Comparison of ENCODE assay signal across 8 mouse cellular contexts in the genomic region with DNA sequence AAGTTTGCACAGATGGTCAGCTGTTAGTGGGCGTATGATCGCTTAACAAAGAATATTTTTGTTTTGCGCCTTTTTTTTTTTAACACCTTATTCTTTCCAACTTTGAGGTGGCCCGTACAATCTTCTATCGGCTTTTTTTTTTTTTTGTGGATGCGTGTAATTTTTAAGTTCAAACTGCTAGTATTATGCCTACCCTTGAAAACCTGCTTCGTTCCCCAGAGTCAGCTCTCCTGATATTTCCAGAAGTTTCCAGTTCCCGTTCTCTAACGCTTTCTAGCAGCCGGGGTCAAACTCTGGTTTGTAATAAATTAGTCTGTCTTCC. TPM values are rescaled to one million over a fixed set of nuclear protein-coding genes. Genes with fewer than 3 reads are reported as not detected.
A peak's percentile ranks its signal among the peaks of the same experiment; 100 is the strongest.
DNase-seq lines count a peak whose midpoint lies in the region; ATAC-seq and TF ChIP-seq lines count a peak whose summit lies in the region.

No protein-coding gene starts in this region.

- H3K36me3 ChIP-seq in embryonic facial prominence, embryonic 10.5 days (replicated peaks) = peaks cover 10% of the 10 kb centered on the region
- no peaks in the 10 kb centered on the region for H3K36me3 ChIP-seq in hindbrain, embryonic 16.5 days (ENCODE audit: control insufficient read depth, insufficient read depth, low read length)
- H3K36me3 ChIP-seq in midbrain, embryonic 16.5 days (ENCODE audit: control insufficient read depth, insufficient read depth, low read length) = no peaks in the 10 kb centered on the region

- peak overlapping the region; percentile 76; the same call in 1 of the 2 replicates for H3K9ac ChIP-seq in hindbrain, embryonic 16.5 days (ENCODE audit: low read depth, low read length)
- H3K9ac ChIP-seq in midbrain, embryonic 16.5 days (ENCODE audit: low read depth, low read length) = peak overlapping the region; percentile 86; the same call in 1 of the 2 replicates

- under 1% methylated on average over 10 of the region's 10 CpGs for WGBS in embryonic facial prominence, embryonic 10.5 days
- WGBS in hindbrain, embryonic 16.5 days = under 1% methylated on average over 10 of the region's 10 CpGs
- WGBS in midbrain, embryonic 16.5 days = 1% methylated on average over 10 of the region's 10 CpGs

- H3K27me3 ChIP-seq in embryonic facial prominence, embryonic 10.5 days (replicated peaks; ENCODE audit: low read depth, poor library complexity, severe bottlenecking) = peaks cover 7% of the 10 kb centered on the region; the same call in 1 of the 2 replicates
- no peaks in the 10 kb centered on the region for H3K27me3 ChIP-seq in hindbrain, embryonic 16.5 days (replicated peaks; ENCODE audit: control insufficient read depth, insufficient read depth, low read length)
- H3K27me3 ChIP-seq in midbrain, embryonic 16.5 days (ENCODE audit: control insufficient read depth, insufficient read depth, low read depth, low read length) = no peaks in the 10 kb centered on the region

- no peak for ATAC-seq in hindbrain, embryonic 16.5 days
- ATAC-seq in midbrain, embryonic 16.5 days = no peak
- ATAC-seq in CD4-positive, CD25-positive, alpha-beta regulatory T cell, adult 4 months = no peak
- no peak for ATAC-seq in megakaryocyte progenitor cell, adult 5-6 weeks (replicated peaks; ENCODE audit: poor library complexity)

- peak overlapping the region; percentile 58 for H3K27ac ChIP-seq in layer of hippocampus, adult 2 months
- H3K27ac ChIP-seq in embryonic facial prominence, embryonic 10.5 days (replicated peaks) = peak overlapping the region; percentile 94
- H3K27ac ChIP-seq in hindbrain, embryonic 16.5 days (ENCODE audit: low read depth, low read length) = peak overlapping the region; percentile 52
- peak overlapping the region; percentile 91 for H3K27ac ChIP-seq in midbrain, embryonic 16.5 days (ENCODE audit: low read length)

- TF ChIP-seq CTCF in layer of hippocampus, adult 2 months (conservative IDR thresholded peaks at IDR 0.05) = no peak

- H3K9me3 ChIP-seq in embryonic facial prominence, embryonic 10.5 days = no peaks in the 10 kb centered on the region
- H3K9me3 ChIP-seq in hindbrain, embryonic 16.5 days (ENCODE audit: control insufficient read depth, low read length) = no peaks in the 10 kb centered on the region
- H3K9me3 ChIP-seq in midbrain, embryonic 16.5 days (replicated peaks; ENCODE audit: control insufficient read depth, low read length, poor library complexity, severe bottlenecking) = no peaks in the 10 kb centered on the region

- DNase-seq in layer of hippocampus, adult 2 months (ENCODE audit: low spot score in 2 of 2) = no peak
- no peak for DNase-seq in layer of hippocampus, adult 9-10 months (ENCODE audit: low spot score)
- no peak for DNase-seq in embryonic facial prominence, embryonic 10.5 days (ENCODE audit: low spot score)
- DNase-seq in embryo, embryonic 10.5 days (ENCODE audit: low spot score) = no peak

- peak overlapping the region; percentile 57 for H3K4me3 ChIP-seq in layer of hippocampus, adult 2 months
- peak overlapping the region; percentile 74 for H3K4me3 ChIP-seq in embryonic facial prominence, embryonic 10.5 days
- H3K4me3 ChIP-seq in hindbrain, embryonic 16.5 days (ENCODE audit: low read length) = peak overlapping the region; percentile 72
- peak overlapping the region; percentile 67 for H3K4me3 ChIP-seq in midbrain, embryonic 16.5 days (ENCODE audit: low read depth, low read length)

- H3K4me2 ChIP-seq in hindbrain, embryonic 16.5 days (ENCODE audit: low read length) = peak overlapping the region; percentile 76
- H3K4me2 ChIP-seq in midbrain, embryonic 16.5 days (ENCODE audit: low read length) = peak overlapping the region; percentile 79

- H3K4me1 ChIP-seq in embryonic facial prominence, embryonic 10.5 days = peaks cover 30% of the 10 kb centered on the region
- H3K4me1 ChIP-seq in hindbrain, embryonic 16.5 days (ENCODE audit: control insufficient read depth, insufficient read depth, low read depth, low read length) = peaks cover 17% of the 10 kb centered on the region
- peaks cover 30% of the 10 kb centered on the region for H3K4me1 ChIP-seq in midbrain, embryonic 16.5 days (ENCODE audit: control insufficient read depth, insufficient read depth, low read length)

RNA-seq across cellular contexts. Expression of a gene that starts 1.0 kb away (rescaled TPM):
- total RNA-seq in layer of hippocampus, adult 2 months (2021) = 10 to 100 TPM; 20.9 to 24.1 TPM
- 9.4 and 10.3 TPM in 2 replicates for polyA plus RNA-seq in embryonic facial prominence, embryonic 10.5 days (2016; fragmentation: Nextera tagmentation; extraction: Ambion mirVana)
- 14.9 and 15.0 TPM in 2 replicates for polyA plus RNA-seq in hindbrain, embryonic 16.5 days (2015; fragmentation: Nextera tagmentation; extraction: Ambion mirVana)
- polyA plus RNA-seq in midbrain, embryonic 16.5 days (2015; fragmentation: Nextera tagmentation; extraction: Ambion mirVana) = 16.0 and 18.3 TPM in 2 replicates
- 10 to 100 TPM; 13.5 to 14.0 TPM for polyA plus RNA-seq in CD4-positive, CD25-positive, alpha-beta regulatory T cell, adult 4 months (2017; shearing (Covaris generic))
- total RNA-seq in megakaryocyte progenitor cell, adult 5-6 weeks (2015) = 36.8 and 40.9 TPM in 2 replicates
- total RNA-seq in megakaryocyte progenitor cell, adult 5-6 weeks (2017) = 10.8 and 13.8 TPM in 2 replicates
